Mouse (Mus musculus) liver, embryonic 12.5 days (tissue): ENCODE data around the gene Tle2. TPM values are rescaled to one million over a fixed set of nuclear protein-coding genes. Genes with fewer than 3 reads are reported as not detected.

Experiments used
- ATAC-seq: fragments of 200-750 bp; cut with Nextera tagmentation; 2 replicates; pipeline ENCODE4 v1.8.0; 2017; ENCODE audit warnings: moderate number of reproducible peaks, mild to moderate bottlenecking, moderate library complexity
- H3K27ac ChIP-seq: fragments of 300-500 bp; sonication (generic); 2 replicates; pipeline ENCODE4 v1.5.1; 2016; ENCODE audit warnings: mild to moderate bottlenecking
- H3K27me3 ChIP-seq: fragments of 300-500 bp; sonication (generic); replicated peaks from 2 replicates; pipeline ENCODE4 v1.6.1; 2016; ENCODE audit warnings: mild to moderate bottlenecking, moderate library complexity
- H3K36me3 ChIP-seq: fragments of 300-500 bp; sonication (generic); 2 replicates; pipeline ENCODE4 v1.6.1; 2016; ENCODE audit warnings: mild to moderate bottlenecking, moderate library complexity
- H3K4me1 ChIP-seq: fragments of 300-500 bp; sonication (generic); 2 replicates; pipeline ENCODE4 v1.6.1; 2016
- H3K4me2 ChIP-seq: fragments of 300-500 bp; sonication (generic); 2 replicates; pipeline ENCODE4 v1.6.1; 2016; ENCODE audit warnings: mild to moderate bottlenecking, moderate library complexity
- H3K4me3 ChIP-seq: fragments of 300-500 bp; sonication (generic); 2 replicates; pipeline ENCODE4 v1.5.1; 2016; ENCODE audit warnings: mild to moderate bottlenecking, moderate library complexity
- H3K9ac ChIP-seq: fragments of 300-500 bp; sonication (generic); 2 replicates; pipeline ENCODE4 v1.6.1; 2016; ENCODE audit warnings: mild to moderate bottlenecking, moderate library complexity
- H3K9me3 ChIP-seq: fragments of 300-500 bp; sonication (generic); replicated peaks from 2 replicates; pipeline ENCODE4 v1.6.1; 2016; ENCODE audit warnings: mild to moderate bottlenecking, moderate library complexity
- WGBS: fragments of 180-500 bp; shearing (Covaris S2); methylation state at CpG from one replicate; pipeline ENCODE4 v1.1.7; 2016; ENCODE audit not compliant: insufficient replicate concordance; 5-methylcytosine and 5-hydroxymethylcytosine counted together
- polyA plus RNA-seq: library from polyadenylated mRNA; unstranded; fragments of >200 nt; fragmentation: Nextera tagmentation; extraction: Ambion mirVana; gene quantifications from 2 replicates; pipeline ENCODE4 v1.2.1, GENCODE M21; 2016

Tle2 gene
- polyA plus RNA-seq, 1 experiment from 2014 or later: 4.8 TPM

DNA sequence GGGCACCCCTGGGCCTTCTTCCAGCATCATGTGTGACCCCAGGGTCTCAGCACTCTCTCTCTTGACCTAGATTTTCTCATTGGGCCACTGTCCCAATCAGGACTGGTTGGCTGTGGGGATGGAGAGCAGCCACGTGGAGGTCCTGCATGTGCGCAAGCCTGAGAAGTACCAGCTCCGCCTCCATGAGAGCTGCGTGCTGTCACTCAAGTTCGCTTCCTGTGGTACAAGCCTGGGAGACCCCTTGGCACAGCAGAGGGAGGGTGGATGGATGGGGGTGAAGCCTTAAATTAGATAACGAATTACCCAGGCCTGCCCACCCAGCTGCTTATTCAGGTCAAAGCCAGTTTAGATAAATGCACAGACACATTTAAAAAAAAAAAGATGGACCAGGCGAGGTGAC lies 14.4 kb downstream of the Tle2 start:
- H3K27ac ChIP-seq: no peak overlapping the region
- peaks cover 4% of the 10 kb centered on the region; the same call in 1 of the 2 replicates for H3K4me1 ChIP-seq
- H3K27me3 ChIP-seq: peaks cover 79% of the 10 kb centered on the region
- peaks cover 8% of the 10 kb centered on the region; the same call in 1 of the 2 replicates for H3K36me3 ChIP-seq
- no peak overlapping the region for H3K4me3 ChIP-seq
- ATAC-seq: no peak
- H3K9ac ChIP-seq: no peak overlapping the region
- H3K4me2 ChIP-seq: no peak overlapping the region
- WGBS: 47% methylated on average over 7 of the region's 7 CpGs
- H3K9me3 ChIP-seq: no peaks in the 10 kb centered on the region

DNA sequence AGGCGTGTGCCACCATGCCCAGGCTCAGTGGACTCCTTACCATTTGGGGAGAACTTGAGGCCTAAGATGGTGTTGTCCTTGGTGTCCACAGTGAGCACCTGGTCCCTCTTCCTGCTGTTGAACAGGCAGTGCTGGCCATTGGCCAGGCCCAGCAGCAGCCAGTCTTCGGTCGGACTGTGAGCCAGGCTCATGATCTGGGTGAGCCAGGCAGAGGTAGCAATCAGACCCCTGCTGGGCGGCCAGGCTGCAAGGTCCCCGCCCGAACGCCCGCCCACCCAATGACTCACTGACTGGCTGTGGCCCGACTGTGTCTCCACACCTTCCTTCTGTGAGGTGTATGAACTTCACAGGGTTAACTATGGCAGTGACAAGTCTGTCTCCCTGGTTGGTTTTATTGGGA lies 17.5 kb downstream of the Tle2 start:
- ATAC-seq: no peak
- peaks cover 8% of the 10 kb centered on the region; the same call in 1 of the 2 replicates for H3K36me3 ChIP-seq
- no peak overlapping the region for H3K27ac ChIP-seq
- no peak overlapping the region for H3K4me3 ChIP-seq
- H3K27me3 ChIP-seq: peaks cover 89% of the 10 kb centered on the region
- H3K4me2 ChIP-seq: no peak overlapping the region
- no peaks in the 10 kb centered on the region for H3K9me3 ChIP-seq
- H3K4me1 ChIP-seq: peaks cover 27% of the 10 kb centered on the region
- no peak overlapping the region for H3K9ac ChIP-seq
- 42% methylated on average over 9 of the region's 9 CpGs for WGBS

DNA sequence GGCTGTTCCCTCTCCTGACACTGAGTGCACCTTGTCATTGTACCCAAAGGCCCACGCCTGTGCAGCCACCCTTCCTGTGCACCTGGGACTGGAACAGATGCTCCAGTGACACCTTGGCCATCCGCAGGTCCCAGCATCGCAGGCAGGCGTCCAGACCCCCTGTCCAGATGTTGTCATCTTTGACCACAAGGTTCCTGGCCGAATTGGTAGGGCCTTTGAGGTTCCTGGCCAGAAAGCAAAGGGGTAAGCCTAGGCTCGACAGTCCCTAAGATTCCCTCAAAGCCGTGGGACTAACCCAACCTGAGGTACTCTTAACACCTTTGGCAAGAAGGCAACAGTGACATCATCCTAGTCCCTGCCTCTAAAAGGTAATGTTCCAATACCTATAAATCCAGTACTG lies 18.3 kb downstream of the Tle2 start:
- WGBS: 56% methylated on average over 7 of the region's 7 CpGs
- no peak for ATAC-seq
- no peaks in the 10 kb centered on the region for H3K9me3 ChIP-seq
- H3K4me3 ChIP-seq: no peak overlapping the region
- H3K4me2 ChIP-seq: no peak overlapping the region
- no peak overlapping the region for H3K9ac ChIP-seq
- H3K4me1 ChIP-seq: peaks cover 35% of the 10 kb centered on the region
- peaks cover 89% of the 10 kb centered on the region for H3K27me3 ChIP-seq
- H3K27ac ChIP-seq: no peak overlapping the region
- H3K36me3 ChIP-seq: peaks cover 7% of the 10 kb centered on the region; the same call in 1 of the 2 replicates

DNA sequence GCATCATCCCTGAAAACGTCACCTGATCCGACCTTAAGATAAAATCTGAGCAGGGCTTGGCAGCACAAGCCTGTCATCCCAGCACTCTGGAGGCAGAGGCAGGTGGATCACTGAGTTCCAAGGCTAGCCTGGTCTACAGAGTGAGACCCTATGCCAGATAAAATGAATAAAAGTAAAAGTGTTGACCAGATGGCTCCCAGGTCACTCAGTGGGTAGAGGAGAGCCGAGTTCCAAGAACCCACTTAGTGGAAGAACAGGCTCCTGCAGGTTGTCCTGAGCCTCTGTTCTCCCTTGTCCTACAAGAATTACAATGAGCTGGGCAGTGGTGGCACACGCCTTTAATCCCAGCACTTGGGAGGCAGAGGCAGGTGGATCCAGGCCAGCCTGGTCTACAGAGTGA lies 18.9 kb downstream of the Tle2 start:
- 0 out of 2 replicates have a peak, but pooled peaks cover 3% of the 10 kb centered on the region for H3K36me3 ChIP-seq
- WGBS: 56% methylated on average over 4 of the region's 4 CpGs
- peaks cover 40% of the 10 kb centered on the region for H3K4me1 ChIP-seq
- H3K9ac ChIP-seq: no peak overlapping the region
- H3K4me2 ChIP-seq: no peak overlapping the region
- H3K27ac ChIP-seq: no peak overlapping the region
- ATAC-seq: no peak
- no peak overlapping the region for H3K4me3 ChIP-seq
- H3K9me3 ChIP-seq: no peaks in the 10 kb centered on the region
- peaks cover 88% of the 10 kb centered on the region for H3K27me3 ChIP-seq

DNA sequence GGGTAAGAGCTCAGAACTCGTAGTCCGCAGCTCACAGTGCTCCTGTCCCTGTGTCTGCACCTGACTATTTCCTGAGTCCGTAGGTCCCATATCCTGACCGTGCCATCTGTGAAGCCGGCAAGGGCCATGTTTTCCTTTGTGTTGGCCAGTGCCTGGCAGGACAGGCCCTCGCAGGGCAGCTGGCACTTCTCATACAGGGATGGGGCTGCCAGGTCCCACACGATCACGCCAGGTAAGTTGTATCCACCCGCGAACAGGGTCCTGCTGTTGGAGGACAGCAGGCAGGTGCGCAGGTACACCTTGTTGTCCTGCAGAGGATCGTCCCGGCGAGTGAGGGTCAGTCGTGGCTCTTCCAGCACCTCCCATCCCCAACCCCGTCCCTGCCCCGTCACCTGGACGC lies 19.6 kb downstream of the Tle2 start:
- Histone ChIP-seq H3K36me3 (no peaks in the 10 kb centered on the region), H3K27ac (no peak overlapping the region), H3K4me3 (no peak overlapping the region), H3K27me3 (peaks cover 86% of the 10 kb centered on the region), H3K9ac (no peak overlapping the region), H3K9me3 (no peaks in the 10 kb centered on the region), H3K4me1 (peaks cover 43% of the 10 kb centered on the region), H3K4me2 (no peak overlapping the region)
- WGBS: 65% methylated on average over 18 of the region's 18 CpGs
- ATAC-seq: no peak

DNA sequence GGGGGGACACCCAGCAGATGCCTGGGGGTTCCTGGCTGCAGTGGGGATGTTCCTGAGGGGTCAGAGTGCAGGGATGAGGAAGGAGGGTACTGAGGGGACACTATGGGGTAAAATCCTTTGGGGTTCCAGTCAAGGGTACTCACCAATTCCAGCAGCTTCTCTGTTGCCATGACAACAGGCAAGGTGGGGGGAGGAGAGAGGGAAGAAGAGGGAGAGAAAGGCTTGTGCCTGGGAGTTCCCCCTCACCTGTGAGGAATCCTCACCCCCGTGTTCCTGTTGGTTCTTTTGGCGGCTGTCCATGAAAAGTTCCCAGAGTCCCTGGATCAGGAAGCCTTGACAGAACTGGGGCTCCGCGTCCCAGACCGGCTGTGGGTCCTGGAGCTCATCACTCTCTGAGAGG lies 21.2 kb downstream of the Tle2 start:
- H3K4me3 ChIP-seq: no peak overlapping the region
- H3K4me2 ChIP-seq: no peak overlapping the region
- H3K4me1 ChIP-seq: peaks cover 60% of the 10 kb centered on the region
- WGBS: 50% methylated on average over 5 of the region's 5 CpGs
- no peak overlapping the region for H3K9ac ChIP-seq
- H3K9me3 ChIP-seq: no peaks in the 10 kb centered on the region
- H3K36me3 ChIP-seq: no peaks in the 10 kb centered on the region
- no peak overlapping the region for H3K27ac ChIP-seq
- H3K27me3 ChIP-seq: peaks cover 90% of the 10 kb centered on the region
- ATAC-seq: no peak

DNA sequence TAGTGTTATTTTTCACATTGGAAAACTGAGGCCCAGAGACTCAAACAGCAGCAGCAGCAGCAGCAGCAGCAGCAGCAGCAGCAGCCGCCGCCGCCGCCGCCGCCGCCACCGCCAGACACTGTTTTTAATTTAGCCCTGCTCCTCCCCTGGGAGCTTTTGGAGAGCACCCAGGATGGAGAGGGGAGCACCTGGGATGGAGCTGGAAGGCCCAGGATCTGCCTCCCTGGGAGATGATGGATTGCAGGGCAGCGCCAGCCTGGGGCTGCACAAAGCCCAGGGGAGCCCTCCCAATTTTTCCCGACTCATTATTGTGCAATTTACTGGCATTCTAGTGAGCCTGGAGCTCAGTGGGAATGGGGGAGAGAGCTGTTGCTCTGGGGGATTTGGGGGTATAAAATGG lies 22.2 kb downstream of the Tle2 start:
- Histone ChIP-seq H3K4me1 (peaks cover 70% of the 10 kb centered on the region), H3K4me3 (peak overlapping the region; percentile 23), H3K27me3 (peaks cover 80% of the 10 kb centered on the region), H3K27ac (no peak overlapping the region), H3K9ac (no peak overlapping the region), H3K4me2 (peak overlapping the region; percentile 50), H3K9me3 (no peaks in the 10 kb centered on the region), H3K36me3 (no peaks in the 10 kb centered on the region)
- ATAC-seq: no peak
- WGBS: 12% methylated on average over 10 of the region's 10 CpGs

DNA sequence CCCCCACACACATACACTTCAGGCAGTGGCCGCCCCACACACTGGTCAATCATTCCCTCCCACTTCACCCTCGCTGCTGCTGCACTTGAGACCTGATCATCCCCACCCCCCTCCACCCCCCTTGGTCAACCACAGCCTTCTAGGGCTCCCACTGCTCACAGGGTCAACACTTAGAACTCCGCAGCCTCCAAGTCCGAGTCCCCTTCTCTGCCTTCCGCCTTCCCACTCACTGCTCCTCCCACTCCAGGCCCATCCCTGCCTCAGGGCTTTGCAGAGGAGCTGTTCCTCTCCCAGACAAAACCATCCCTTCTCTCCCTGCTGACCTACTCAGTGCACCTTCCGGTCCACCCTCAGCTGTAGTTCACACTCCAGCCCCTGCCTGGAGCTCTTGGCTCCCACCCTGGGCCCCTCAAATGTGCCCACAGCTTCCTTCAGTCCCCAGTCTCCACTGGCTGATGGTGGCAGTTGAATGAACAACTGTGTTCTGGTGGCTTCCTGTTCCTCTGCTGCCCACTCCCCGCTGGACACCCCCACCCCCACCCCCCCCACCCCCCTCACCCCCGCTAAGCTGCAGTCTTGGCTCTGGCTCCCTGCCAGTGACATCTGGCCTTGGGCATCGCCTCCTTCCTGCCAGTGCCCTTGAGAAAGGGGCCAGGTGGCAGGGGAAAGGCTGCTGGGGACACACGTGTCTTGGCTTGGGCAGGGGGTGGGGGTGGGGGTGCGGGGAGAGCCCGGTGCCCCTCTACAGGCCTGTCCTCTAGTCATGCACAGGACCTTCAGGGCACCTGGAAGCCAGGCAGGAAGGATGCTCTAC lies 23.0 kb downstream of the Tle2 start:
- Histone ChIP-seq H3K4me3 (peak overlapping the region; percentile 23), H3K4me1 (peaks cover 77% of the 10 kb centered on the region), H3K9ac (no peak overlapping the region), H3K4me2 (peak overlapping the region; percentile 50), H3K27me3 (peaks cover 73% of the 10 kb centered on the region), H3K36me3 (no peaks in the 10 kb centered on the region), H3K9me3 (no peaks in the 10 kb centered on the region), H3K27ac (peak overlapping the region; percentile 43; the same call in 1 of the 2 replicates)
- 14% methylated on average over 12 of the region's 12 CpGs for WGBS
- no peak for ATAC-seq

DNA sequence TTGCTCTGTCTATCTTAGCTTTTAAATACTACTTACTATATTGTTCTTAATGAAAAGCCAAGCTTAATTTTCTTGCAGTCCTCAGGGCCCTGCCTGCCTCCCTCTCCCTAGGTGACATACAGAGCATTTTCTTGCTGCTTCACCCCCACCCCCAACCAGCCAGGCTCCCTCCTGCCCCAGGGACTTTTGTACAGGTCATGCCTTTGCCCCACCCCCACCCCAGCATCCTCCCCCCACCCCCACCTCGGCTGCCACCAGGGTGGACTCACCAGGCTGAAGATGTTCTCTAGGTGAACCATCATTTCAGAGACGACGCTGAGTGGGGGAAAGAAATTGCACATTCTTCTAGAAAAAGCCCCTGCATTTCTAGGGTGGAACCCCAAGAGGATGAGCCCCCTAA lies 24.0 kb downstream of the Tle2 start:
- H3K9me3 ChIP-seq: no peaks in the 10 kb centered on the region
- no peaks in the 10 kb centered on the region for H3K36me3 ChIP-seq
- 31% methylated on average over 3 of the region's 3 CpGs for WGBS
- H3K4me3 ChIP-seq: no peak overlapping the region
- peaks cover 64% of the 10 kb centered on the region for H3K27me3 ChIP-seq
- no peak overlapping the region for H3K9ac ChIP-seq
- H3K4me2 ChIP-seq: no peak overlapping the region
- no peak for ATAC-seq
- H3K27ac ChIP-seq: no peak overlapping the region
- H3K4me1 ChIP-seq: peaks cover 84% of the 10 kb centered on the region

DNA sequence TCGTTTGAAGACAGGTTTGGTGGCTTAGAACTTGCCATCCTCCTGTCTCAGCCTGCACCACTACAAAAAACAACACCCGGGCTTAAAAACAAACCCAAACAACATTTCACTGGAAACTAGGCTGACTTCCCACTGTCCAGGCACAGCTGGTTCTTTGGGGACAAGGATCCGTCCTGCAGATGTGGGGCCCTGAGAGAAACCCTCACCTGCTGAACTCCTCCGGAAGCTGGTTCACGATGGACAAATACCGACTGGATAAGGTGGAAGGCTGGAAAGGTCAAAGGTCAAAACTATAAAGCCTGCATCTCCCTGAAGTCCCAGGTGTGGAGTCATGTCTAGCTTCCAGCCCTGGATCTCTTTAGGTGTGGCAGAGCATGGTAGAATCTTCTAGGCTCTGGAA lies 24.5 kb downstream of the Tle2 start:
- WGBS: 47% methylated on average over 6 of the region's 6 CpGs
- Histone ChIP-seq H3K9ac (no peak overlapping the region), H3K27ac (no peak overlapping the region), H3K27me3 (peaks cover 58% of the 10 kb centered on the region), H3K36me3 (no peaks in the 10 kb centered on the region), H3K4me2 (no peak overlapping the region), H3K9me3 (no peaks in the 10 kb centered on the region), H3K4me1 (peaks cover 79% of the 10 kb centered on the region), H3K4me3 (no peak overlapping the region)
- no peak for ATAC-seq

DNA sequence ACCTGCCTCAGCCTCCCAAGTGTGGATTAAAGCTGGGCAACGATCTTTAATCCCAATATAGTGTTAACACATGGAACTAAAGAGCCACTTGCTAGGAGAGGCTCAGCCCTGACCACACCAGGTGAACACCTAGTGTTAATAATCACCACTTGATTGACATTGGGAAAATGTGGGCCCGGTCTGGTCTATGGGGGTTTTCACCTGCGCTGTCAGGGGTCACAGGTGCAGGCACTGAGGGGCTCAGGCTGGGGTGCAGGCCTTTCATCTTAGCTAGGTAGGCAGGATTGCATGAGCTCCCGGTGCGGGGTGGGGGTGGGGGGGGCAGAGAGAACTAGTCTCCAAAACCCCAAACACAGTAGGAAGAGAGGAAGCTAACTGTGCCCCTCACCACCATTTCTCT lies 25.3 kb downstream of the Tle2 start:
- Histone ChIP-seq H3K9me3 (no peaks in the 10 kb centered on the region), H3K36me3 (no peaks in the 10 kb centered on the region), H3K27me3 (peaks cover 51% of the 10 kb centered on the region), H3K4me2 (no peak overlapping the region), H3K4me1 (peaks cover 85% of the 10 kb centered on the region), H3K27ac (no peak overlapping the region; the same call in 1 of the 2 replicates), H3K4me3 (no peak overlapping the region), H3K9ac (no peak overlapping the region)
- no peak for ATAC-seq
- WGBS: 60% methylated on average over 5 of the region's 5 CpGs

DNA sequence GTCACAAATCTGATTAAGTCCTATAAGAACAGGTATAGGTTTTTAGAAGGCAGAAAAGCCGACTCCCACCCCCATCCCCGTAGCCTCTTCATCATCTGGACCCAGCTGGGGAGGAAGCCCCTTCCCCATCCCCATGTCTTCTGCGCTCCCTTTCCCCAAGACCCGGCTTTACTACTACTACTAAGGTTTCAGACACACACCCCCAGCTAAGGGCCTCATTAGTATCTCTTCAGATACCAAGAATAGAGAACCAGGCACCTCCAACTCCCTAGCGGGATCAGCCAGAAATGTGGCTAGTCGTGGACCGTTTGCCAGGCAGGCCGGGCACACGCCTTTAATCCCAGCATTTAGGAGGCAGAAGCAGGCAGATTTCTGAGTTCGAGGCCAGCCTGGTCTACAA lies 25.7 kb downstream of the Tle2 start:
- Histone ChIP-seq H3K36me3 (no peaks in the 10 kb centered on the region), H3K27ac (peak overlapping the region; percentile 28; the same call in 1 of the 2 replicates), H3K4me1 (peaks cover 85% of the 10 kb centered on the region), H3K27me3 (peaks cover 46% of the 10 kb centered on the region), H3K4me3 (no peak overlapping the region), H3K4me2 (peak overlapping the region; percentile 69), H3K9me3 (no peaks in the 10 kb centered on the region), H3K9ac (no peak overlapping the region)
- no peak for ATAC-seq
- WGBS: 35% methylated on average over 10 of the region's 10 CpGs
